Mouse (Mus musculus) Muller cell, postnatal 12 days (primary cell): ENCODE data around the gene Fah.

Source experiments
- DNase-seq: peaks from one replicate; pipeline ENCODE4 v3.0.0-alpha.2; 2015; ENCODE audit errors: inconsistent ontology term

The Fah gene

GRCm38 (mm10) chr7:84594917-84595303 lies 11.6 kb downstream of the Fah start:
- DNase-seq = no peak

- peak; percentile 68 for DNase-seq
Observed at GRCm38 (mm10) chr7:84594087-84594916, 12.2 kb downstream of the Fah start.

- DNase-seq = no peak
Observed at GRCm38 (mm10) chr7:84591347-84591746, 15.2 kb downstream of the Fah start.

GRCm38 (mm10) chr7:84590622-84591021 lies 15.9 kb downstream of the Fah start:
- no peak for DNase-seq

- no peak for DNase-seq
Observed at GRCm38 (mm10) chr7:84587101-84587783, 19.3 kb downstream of the Fah start.

GRCm38 (mm10) chr7:84586360-84587100 lies 20.0 kb downstream of the Fah start:
- peak; percentile 74 for DNase-seq

- no peak for DNase-seq
Observed at GRCm38 (mm10) chr7:84585086-84585485, 21.4 kb downstream of the Fah start.

- no peak for DNase-seq
Observed at GRCm38 (mm10) chr7:84579769-84580168, 26.8 kb downstream of the Fah start.

- no peak for DNase-seq
Observed at GRCm38 (mm10) chr7:84578841-84579240, 27.7 kb downstream of the Fah start.

- no peak for DNase-seq
Observed at GRCm38 (mm10) chr7:84577034-84577433, 29.5 kb downstream of the Fah start.

GRCm38 (mm10) chr7:84566200-84566599 lies 40.3 kb downstream of the Fah start:
- peak; percentile 57 for DNase-seq

GRCm38 (mm10) chr7:84564236-84564635 lies 42.3 kb downstream of the Fah start:
- DNase-seq = no peak

GRCm38 (mm10) chr7:84560500-84560899 lies 46.0 kb downstream of the Fah start:
- no peak for DNase-seq

GRCm38 (mm10) chr7:84557332-84557731 lies 49.2 kb downstream of the Fah start:
- peak; percentile 60 for DNase-seq

GRCm38 (mm10) chr7:84555294-84555693 lies 51.2 kb downstream of the Fah start:
- DNase-seq = no peak

- DNase-seq = no peak
Observed at GRCm38 (mm10) chr7:84551472-84551871, 55.0 kb downstream of the Fah start.

- DNase-seq = peak; percentile 84
Observed at GRCm38 (mm10) chr7:84546667-84547066, 59.9 kb downstream of the Fah start.

GRCm38 (mm10) chr7:84544946-84545345 lies 61.6 kb downstream of the Fah start:
- no peak for DNase-seq
